Mouse (Mus musculus) left cerebral cortex, adult 18-20 months (tissue): ENCODE data around the gene Mical3. TPM values are rescaled to one million over a fixed set of nuclear protein-coding genes. Genes with fewer than 3 reads are reported as not detected.

Source experiments
- DNase-seq, 2 experiments: peaks; one replicate each; pipeline ENCODE4 v3.0.0; 2021 to 2022; ENCODE audit warnings: low spot score in 2 of 2, mixed read lengths in 1 of 2
- total RNA-seq, 2 experiments: library from RNA; stranded (reverse); gene quantifications; 2 replicates each; pipeline ENCODE4 v1.2.3; 2021

Mical3 gene
- total RNA-seq, 2 experiments from 2014 or later: 108 to 119 TPM

- DNase-seq: no peak
Observed at GRCm38 (mm10) chr6:121018147-121018546, 112.7 kb downstream of the Mical3 start.

- DNase-seq: no peak
Observed at GRCm38 (mm10) chr6:121017436-121018031, 113.3 kb downstream of the Mical3 start.

- no peak for DNase-seq
Observed at GRCm38 (mm10) chr6:121016097-121016496, 114.7 kb downstream of the Mical3 start.

GRCm38 (mm10) chr6:121014339-121014738 is 116.5 kb downstream of the Mical3 start:
- DNase-seq: no peak

GRCm38 (mm10) chr6:121013750-121014149 is 117.0 kb downstream of the Mical3 start:
- peak in 1 of 2 experiments; percentile 37 for DNase-seq

- no peak for DNase-seq
Observed at GRCm38 (mm10) chr6:121011709-121012108, 119.1 kb downstream of the Mical3 start.

GRCm38 (mm10) chr6:121009651-121010050 is 121.1 kb downstream of the Mical3 start:
- DNase-seq: no peak

- no peak for DNase-seq
Observed at GRCm38 (mm10) chr6:121004959-121005358, 125.8 kb downstream of the Mical3 start.

GRCm38 (mm10) chr6:121002952-121003351 is 127.8 kb downstream of the Mical3 start:
- DNase-seq: no peak

- DNase-seq: no peak
Observed at GRCm38 (mm10) chr6:120999860-121000526, 130.8 kb downstream of the Mical3 start.

GRCm38 (mm10) chr6:120999087-120999486 is 131.7 kb downstream of the Mical3 start:
- no peak for DNase-seq

- no peak for DNase-seq
Observed at GRCm38 (mm10) chr6:120996607-120997006, 134.2 kb downstream of the Mical3 start.

GRCm38 (mm10) chr6:120995541-120995940 is 135.3 kb downstream of the Mical3 start:
- DNase-seq: no peak

- DNase-seq: no peak
Observed at GRCm38 (mm10) chr6:120991857-120992256, 138.9 kb downstream of the Mical3 start.

GRCm38 (mm10) chr6:120987571-120988084 is 143.2 kb downstream of the Mical3 start:
- peak; percentile 37 to 53 for DNase-seq

- peak in 1 of 2 experiments; percentile 27 for DNase-seq
Observed at GRCm38 (mm10) chr6:120987164-120987563, 143.6 kb downstream of the Mical3 start.

- no peak for DNase-seq
Observed at GRCm38 (mm10) chr6:120986172-120986571, 144.6 kb downstream of the Mical3 start.

- DNase-seq: no peak
Observed at GRCm38 (mm10) chr6:120982314-120982713, 148.5 kb downstream of the Mical3 start.

GRCm38 (mm10) chr6:120981537-120981936 is 149.3 kb downstream of the Mical3 start:
- DNase-seq: no peak

GRCm38 (mm10) chr6:120978019-120978621 is 152.7 kb downstream of the Mical3 start:
- DNase-seq: no peak

GRCm38 (mm10) chr6:120976991-120977390 is 153.8 kb downstream of the Mical3 start:
- DNase-seq: no peak

- DNase-seq: no peak
Observed at GRCm38 (mm10) chr6:120976097-120976496, 154.7 kb downstream of the Mical3 start.
